Mouse (Mus musculus) macrophage (primary cell): ENCODE results near the gene Sumo2. TPM values are rescaled to one million over a fixed set of nuclear protein-coding genes. Genes with fewer than 3 reads are reported as not detected.

ENCODE experiments used
- H3K27ac ChIP-seq: fragments of 350-480 bp; formaldehyde crosslinking; 2 replicates; pipeline ENCODE4 v1.9.0; 2021
- H3K36me3 ChIP-seq: fragments of 350-480 bp; formaldehyde crosslinking; 2 replicates; pipeline ENCODE4 v1.9.0; 2021; ENCODE audit errors: inconsistent target
- H3K4me3 ChIP-seq: fragments of 350-480 bp; formaldehyde crosslinking; 2 replicates; pipeline ENCODE4 v1.9.0; 2021; ENCODE audit errors: inconsistent target
- H3K79me2 ChIP-seq: fragments of 350-480 bp; formaldehyde crosslinking; 2 replicates; pipeline ENCODE4 v1.9.0; 2021; ENCODE audit errors: inconsistent target
- WGBS: methylation state at CpG from one replicate; pipeline ENCODE4 v1.1.7; 2026; ENCODE audit warnings: inconsistent platforms; ENCODE audit not compliant: missing documents; 5-methylcytosine and 5-hydroxymethylcytosine counted together
- polyA plus RNA-seq: library from polyadenylated mRNA; stranded (reverse); fragments of 250-400 nt; gene quantifications from 3 replicates; pipeline ENCODE4 v1.2.4, GENCODE M21; 2018; ENCODE audit warnings: inconsistent platforms
- total RNA-seq, 78 experiments: library from RNA; depleted of rRNA; stranded (reverse); fragments of 250-400 nt; gene quantifications; 1 replicate in 9 of 78; 2 replicates in 24 of 78; 3 replicates in 43 of 78; 4 replicates in 2 of 78; pipeline ENCODE4 v1.2.4; 2018; ENCODE audit warnings: inconsistent platforms in 56 of 78

The Sumo2 gene
- 10 to 100 TPM; 20.6 to 96.6 (median 61.5) TPM for total RNA-seq (2018; cell fraction: chromatin; rRNA removed)
- total RNA-seq (2018; cell fraction: cytosol; rRNA removed), result 100 to 1,000 TPM; 179 to 277 (median 220) TPM
- 100 to 1,000 TPM in 5 of 26 experiments, 10 to 100 TPM in 21; 40.2 to 124 (median 69.1) TPM for total RNA-seq (2018; cell fraction: nucleus; rRNA removed)
- 229 to 319 TPM (median 316 TPM) in 3 replicates for polyA plus RNA-seq

DNA sequence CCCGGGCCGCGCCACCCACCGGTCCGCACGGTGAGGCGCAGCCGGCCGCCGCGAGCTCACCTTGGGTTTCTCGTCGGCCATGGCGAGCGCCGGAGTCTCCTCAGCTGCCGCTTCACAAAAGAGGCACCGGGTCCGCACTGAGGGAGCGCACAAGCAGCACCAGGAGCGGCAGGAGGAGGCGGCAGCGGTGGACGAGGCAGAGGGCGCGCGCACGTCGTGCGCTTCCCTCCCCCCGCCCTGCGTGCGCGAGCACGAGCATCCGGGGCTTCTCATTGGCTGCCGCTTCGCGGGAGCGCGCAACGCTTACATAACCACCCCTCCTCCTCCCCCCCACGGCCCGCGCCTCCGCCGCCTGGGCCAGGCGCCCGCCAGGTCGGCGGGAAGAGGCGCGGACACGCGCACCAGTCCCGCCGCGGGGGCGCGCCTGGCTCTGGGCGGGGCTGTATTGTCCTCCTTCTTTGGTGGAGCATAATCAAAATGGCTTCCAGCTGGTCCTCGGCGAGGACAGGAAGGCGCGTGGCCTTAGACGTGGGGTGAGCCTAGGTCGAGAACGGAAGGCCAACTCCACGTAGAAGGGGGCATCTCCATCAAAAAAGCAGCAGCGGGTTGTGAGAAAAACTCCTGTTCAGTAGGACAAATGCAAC lies at the start of gene Sumo2:
Sumo2 (minus strand) TSS at position 239 of the 644 bp plus-strand sequence.
- peak within 1 kb of the TSS; percentile 79 for H3K4me3 ChIP-seq
- peak within 1 kb of the TSS; percentile 52 for H3K27ac ChIP-seq
- H3K36me3 ChIP-seq, result peaks cover 13% of the 10 kb centered on the region
- WGBS, result 2% methylated on average over 42 of the region's 70 CpGs
- H3K79me2 ChIP-seq, result peaks cover 42% of the 10 kb centered on the region

DNA sequence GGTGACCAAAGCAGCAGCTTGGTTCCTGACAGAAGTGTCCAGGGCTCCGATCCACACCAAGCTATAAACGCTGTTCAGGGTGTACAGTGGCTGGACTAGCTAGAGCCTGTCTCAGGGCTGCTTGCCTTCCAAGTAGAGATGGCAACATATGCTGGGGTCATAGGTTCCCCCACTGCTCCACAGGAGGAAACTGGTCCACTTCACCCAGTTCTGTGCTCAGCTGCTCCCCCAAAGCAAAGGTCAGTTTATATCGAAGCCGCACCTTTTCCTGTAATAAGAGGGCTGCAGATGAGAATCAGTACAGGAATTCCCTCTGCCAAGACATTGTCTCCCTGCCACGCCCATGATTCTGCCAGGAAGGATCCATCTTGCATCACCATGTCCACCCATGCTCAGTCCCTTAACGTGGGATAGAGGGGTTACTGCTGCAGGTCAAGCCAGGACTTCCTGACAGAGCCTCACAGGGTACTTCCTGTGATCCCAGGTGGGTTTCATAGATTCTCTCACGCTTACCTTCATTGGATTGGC lies 49.6 kb upstream of the Sumo2 start:
- no peak overlapping the region for H3K27ac ChIP-seq
- 91% methylated on average over 7 of the region's 7 CpGs for WGBS
- no peak overlapping the region for H3K4me3 ChIP-seq
- no peaks in the 10 kb centered on the region for H3K79me2 ChIP-seq
- peaks cover 71% of the 10 kb centered on the region for H3K36me3 ChIP-seq

DNA sequence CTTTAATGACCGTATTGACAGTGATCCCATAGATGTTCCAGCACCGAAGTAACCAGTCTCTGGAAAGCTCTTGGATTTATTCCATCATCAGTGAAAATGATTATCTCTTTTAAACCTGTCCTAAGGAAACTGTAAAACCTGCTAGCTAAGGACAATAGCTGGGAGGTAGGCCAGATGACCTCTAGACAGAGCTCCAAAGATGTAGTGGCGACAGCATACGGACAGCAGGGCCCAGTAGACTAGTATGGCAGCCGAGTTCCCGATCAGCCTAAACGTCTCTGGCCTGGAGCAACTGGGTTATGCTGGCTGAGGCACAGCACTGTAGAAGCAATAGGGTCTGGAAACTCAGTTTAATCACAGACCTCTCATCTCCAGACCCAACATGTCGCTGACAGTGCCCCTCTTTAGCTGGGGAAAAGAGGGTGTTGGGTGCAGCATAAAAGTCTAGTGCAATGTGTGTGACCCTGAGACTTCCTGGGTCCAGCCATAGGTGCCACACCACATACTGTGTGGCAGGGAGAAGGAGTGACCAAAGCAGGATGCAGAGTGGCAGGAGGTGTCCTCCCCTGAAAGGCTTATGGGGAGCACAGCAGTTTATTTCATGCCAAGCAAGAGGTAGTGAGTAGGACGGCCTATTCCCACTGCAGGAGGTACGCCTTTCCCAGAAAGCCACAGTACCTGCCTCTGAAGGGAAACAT lies 48.4 kb upstream of the Sumo2 start:
- H3K79me2 ChIP-seq, result no peaks in the 10 kb centered on the region
- no peak overlapping the region for H3K27ac ChIP-seq
- WGBS, result 90% methylated on average over 10 of the region's 10 CpGs
- H3K4me3 ChIP-seq, result no peak overlapping the region
- H3K36me3 ChIP-seq, result peaks cover 63% of the 10 kb centered on the region

DNA sequence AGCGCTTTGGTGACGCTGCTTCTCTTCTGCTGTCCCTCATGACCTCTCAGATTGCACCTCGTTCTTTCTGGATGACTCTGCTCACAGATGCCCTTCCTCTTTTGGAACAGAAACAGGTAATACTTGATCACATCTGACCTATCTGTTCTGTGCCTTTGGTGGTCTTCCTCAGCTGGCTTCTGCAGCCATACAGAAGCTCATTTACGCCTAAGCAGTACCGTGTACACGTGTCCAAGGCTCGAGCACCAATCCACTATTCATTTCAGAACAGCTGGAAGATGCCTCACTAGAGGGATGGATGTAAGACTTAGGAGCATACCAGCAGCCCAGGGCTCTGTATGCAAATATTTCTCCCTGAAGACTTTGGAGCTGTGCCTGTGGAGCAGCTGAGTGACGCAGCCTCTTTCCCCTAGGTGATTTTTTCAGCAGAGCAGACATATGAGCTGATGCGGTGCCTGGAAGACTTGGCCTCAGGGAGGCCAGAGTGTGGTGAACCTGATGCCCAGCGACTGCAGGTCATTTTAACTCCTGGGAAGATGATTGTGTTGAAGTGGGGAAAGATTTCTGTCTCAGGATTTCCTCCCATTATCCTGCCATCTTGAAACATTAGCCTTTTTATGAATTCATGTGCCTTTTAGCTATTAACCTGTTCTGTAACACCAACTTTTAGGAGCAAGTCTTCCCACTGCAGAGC lies 47.0 kb upstream of the Sumo2 start:
- whole genome bisulfite sequencing, result 90% methylated on average over 10 of the region's 10 CpGs
- H3K27ac ChIP-seq, result no peak overlapping the region
- no peak overlapping the region for H3K4me3 ChIP-seq
- no peaks in the 10 kb centered on the region for H3K79me2 ChIP-seq
- peaks cover 53% of the 10 kb centered on the region for H3K36me3 ChIP-seq

DNA sequence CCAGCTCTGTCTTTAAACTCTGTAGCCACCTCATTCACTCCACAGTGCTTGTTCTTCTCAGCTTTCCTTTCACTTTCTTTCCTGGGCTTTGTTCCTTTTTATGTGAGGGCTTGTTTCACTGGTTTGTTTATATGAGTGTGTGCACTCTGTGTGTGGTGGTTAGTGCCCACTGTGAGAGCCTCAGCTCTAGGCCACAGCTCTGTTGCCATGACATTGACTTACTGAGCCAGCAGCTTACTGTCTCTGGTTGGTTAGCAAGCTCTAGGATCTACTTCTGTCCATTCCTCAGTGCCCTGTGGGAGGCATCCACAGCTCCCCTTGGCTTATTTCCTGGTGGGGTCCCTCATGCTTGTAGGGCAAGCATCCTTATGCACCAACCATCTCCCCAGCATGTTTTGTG lies 43.0 kb upstream of the Sumo2 start:
- H3K36me3 ChIP-seq, result peaks cover 14% of the 10 kb centered on the region; the same call in 1 of the 2 replicates
- H3K79me2 ChIP-seq, result no peaks in the 10 kb centered on the region
- no peak overlapping the region for H3K4me3 ChIP-seq
- H3K27ac ChIP-seq, result no peak overlapping the region

DNA sequence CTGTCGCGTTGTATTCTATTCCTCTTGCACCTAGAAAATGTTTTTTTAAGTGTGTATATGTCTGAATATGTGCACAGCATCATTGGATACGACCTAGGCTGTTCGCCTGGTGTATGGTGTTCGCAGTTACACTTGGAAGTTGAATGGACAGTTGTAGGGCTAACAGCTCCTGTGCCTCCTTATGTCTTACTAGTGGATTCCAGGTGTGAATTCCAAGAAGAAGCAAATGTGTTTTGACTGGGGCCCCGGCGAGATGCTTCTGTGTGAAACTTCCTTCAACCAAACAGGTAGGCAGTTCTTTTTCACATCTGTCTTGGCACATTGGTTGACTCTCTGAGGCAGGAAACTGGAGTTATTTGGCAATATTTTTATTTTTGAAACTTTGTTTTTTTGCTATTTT lies 28.9 kb upstream of the Sumo2 start:
- peaks cover 10% of the 10 kb centered on the region for H3K36me3 ChIP-seq
- peak overlapping the region; percentile 90 for H3K4me3 ChIP-seq
- H3K79me2 ChIP-seq, result peaks cover 18% of the 10 kb centered on the region
- peak overlapping the region; percentile 89; the same call in 1 of the 2 replicates for H3K27ac ChIP-seq
- 17% methylated on average over 7 of the region's 7 CpGs for WGBS

DNA sequence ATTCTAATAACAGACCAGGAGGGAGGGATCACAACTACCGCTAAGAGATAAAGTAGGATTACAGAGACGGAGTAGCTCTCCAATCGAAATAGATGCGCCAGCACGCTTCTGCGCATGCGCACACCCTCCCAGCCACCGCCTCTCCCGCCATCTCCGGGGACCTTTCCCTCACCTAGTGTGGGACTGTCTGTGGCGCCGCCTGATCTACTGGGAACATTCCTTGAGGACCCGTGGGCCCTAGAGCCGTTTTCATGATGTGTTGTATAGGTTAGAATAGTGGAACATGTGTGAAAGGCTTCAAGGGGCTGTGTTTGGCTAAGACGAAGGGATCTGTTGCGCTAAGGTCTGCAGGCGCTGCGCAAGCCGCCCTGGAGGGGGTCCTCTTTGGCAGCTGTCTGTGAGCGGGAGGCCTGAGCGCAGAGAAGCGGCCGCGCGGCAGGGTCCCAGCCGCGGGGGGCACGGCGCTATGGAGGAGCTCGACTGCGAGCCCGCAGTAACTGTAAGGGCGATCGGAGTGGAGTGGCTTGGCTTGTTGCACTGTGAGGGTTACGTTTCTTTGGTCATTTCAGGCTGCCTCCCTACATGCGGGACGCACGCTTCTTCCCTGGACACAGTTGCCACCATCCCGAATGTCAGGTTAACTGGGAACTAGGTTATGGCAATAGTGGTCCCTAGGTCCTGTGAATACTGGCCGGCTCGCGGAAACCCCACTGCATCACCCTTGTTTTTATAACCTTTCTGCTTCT lies 28.2 kb upstream of the Sumo2 start, which contains the start of gene Nup85:
Nup85 (plus strand) TSS at position 371 of the 746 bp plus-strand sequence.
- Histone ChIP-seq H3K27ac (peak within 1 kb of the TSS; percentile 89), H3K4me3 (peak within 1 kb of the TSS; percentile 90), H3K36me3 (peaks cover 4% of the 10 kb centered on the region), H3K79me2 (peaks cover 18% of the 10 kb centered on the region)
- WGBS, result under 1% methylated on average over 42 of the region's 42 CpGs

DNA sequence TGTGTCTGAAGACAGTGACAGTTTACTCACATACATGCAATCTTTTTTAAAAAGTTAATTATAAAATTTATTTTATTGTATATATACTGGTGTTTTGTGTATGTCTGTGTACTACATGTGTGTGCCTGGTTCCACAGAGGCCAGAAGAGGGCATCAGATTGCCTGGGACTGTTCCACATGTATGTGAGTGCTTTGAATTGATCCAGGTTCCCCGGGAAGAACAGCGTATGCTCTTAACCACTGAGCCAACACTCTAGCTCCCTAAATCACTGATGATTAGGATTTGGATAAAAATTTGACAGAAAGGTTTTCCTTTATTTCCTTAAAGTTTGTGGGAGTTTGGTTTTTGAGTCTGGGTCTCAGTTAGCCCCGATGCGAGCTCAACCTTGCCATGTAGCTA lies 27.3 kb upstream of the Sumo2 start:
- peaks cover 18% of the 10 kb centered on the region for H3K79me2 ChIP-seq
- H3K4me3 ChIP-seq, result peak overlapping the region; percentile 90
- no peaks in the 10 kb centered on the region; the same call in 1 of the 2 replicates for H3K36me3 ChIP-seq
- H3K27ac ChIP-seq, result 0 out of 2 replicates have a peak overlapping the region, but pooled peaks have one; percentile 89
- 41% methylated on average over 4 of the region's 4 CpGs for WGBS

DNA sequence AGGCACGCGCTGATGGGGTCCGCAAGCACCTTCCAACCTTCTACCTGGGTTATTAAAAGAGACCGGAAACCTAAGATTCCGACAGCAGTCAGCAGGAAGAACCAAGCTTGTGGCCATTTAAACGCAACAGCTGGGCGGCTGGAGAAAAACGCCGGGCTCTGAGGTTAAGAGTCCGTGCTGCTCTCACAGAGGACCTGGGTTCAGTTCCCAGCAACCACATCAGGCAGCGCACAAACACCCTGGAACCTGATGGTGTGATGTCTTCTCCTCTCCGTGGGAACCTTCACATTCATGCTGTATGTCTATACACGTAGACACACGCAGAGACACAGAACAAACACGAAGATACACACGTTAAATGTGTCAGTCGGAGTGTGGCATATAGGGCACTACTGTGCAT lies 19.6 kb upstream of the Sumo2 start:
- Histone ChIP-seq H3K36me3 (no peaks in the 10 kb centered on the region), H3K4me3 (no peak overlapping the region), H3K27ac (no peak overlapping the region), H3K79me2 (no peaks in the 10 kb centered on the region)
- WGBS, result 85% methylated on average over 17 of the region's 17 CpGs

DNA sequence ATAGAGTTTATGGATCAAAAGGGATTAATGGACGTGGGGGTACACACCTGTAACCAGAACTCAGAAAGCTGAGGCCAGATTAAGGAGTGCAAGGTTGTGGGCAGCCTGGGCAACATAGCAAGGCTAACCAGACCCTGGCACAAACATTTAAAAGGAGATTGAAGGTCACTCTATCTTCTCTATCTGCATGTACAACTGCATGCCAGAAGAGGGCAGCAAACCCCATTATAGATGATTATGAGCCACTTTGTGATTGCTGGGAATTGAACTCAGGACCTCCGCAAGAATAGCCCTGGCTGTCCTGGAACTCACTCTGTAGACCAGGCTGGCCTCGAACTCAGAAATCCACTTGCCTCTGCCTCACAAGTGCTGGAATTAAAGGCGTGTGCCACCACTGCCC lies 16.7 kb upstream of the Sumo2 start:
- no peak overlapping the region for H3K27ac ChIP-seq
- H3K4me3 ChIP-seq, result no peak overlapping the region
- WGBS, result 80% methylated on average over 4 of the region's 4 CpGs
- no peaks in the 10 kb centered on the region for H3K79me2 ChIP-seq
- H3K36me3 ChIP-seq, result no peaks in the 10 kb centered on the region

DNA sequence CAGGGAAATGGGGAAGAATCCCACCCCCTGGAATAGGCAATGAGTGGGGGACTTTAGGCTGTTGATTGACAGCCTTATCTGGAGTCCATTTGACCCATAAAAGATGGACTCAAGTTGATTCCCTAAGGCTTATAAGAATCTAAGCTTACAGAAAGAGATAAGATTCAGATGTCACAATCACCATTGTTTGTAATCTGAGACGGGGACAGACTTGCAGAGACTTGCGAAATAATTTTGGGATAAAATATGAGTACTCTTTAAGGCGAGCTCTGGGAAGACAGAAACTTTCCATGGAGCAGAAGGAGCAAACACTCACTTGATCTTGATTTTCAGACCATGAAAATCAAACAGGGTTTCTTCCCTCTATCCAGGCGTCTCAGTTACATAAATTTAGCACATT lies 7.5 kb upstream of the Sumo2 start:
- no peaks in the 10 kb centered on the region for H3K79me2 ChIP-seq
- 70% methylated on average over 4 of the region's 4 CpGs for WGBS
- no peak overlapping the region for H3K27ac ChIP-seq
- H3K36me3 ChIP-seq, result no peaks in the 10 kb centered on the region
- no peak overlapping the region for H3K4me3 ChIP-seq

DNA sequence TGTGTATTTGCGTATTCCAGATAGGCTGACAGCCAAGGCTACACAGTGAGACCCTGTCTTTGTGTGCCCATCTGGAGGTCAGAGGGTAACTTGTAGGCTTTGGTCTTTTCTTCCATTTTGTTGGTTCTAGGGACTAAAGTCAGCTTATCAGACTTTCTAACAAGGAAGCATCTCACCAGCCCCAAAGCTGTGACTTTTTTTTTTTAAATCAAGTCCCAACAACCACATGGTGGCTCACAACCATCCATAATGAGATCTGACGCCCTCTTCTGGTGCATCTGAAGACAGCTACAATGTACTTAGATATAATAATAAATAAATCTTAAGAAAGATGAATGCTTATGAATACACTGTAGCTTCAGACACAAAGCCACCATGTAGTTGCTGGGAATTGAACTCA lies 2.0 kb upstream of the Sumo2 start:
- Histone ChIP-seq H3K36me3 (no peaks in the 10 kb centered on the region), H3K27ac (no peak overlapping the region), H3K79me2 (peaks cover 23% of the 10 kb centered on the region), H3K4me3 (no peak overlapping the region)
- 78% methylated on average over 2 of the region's 2 CpGs for WGBS

DNA sequence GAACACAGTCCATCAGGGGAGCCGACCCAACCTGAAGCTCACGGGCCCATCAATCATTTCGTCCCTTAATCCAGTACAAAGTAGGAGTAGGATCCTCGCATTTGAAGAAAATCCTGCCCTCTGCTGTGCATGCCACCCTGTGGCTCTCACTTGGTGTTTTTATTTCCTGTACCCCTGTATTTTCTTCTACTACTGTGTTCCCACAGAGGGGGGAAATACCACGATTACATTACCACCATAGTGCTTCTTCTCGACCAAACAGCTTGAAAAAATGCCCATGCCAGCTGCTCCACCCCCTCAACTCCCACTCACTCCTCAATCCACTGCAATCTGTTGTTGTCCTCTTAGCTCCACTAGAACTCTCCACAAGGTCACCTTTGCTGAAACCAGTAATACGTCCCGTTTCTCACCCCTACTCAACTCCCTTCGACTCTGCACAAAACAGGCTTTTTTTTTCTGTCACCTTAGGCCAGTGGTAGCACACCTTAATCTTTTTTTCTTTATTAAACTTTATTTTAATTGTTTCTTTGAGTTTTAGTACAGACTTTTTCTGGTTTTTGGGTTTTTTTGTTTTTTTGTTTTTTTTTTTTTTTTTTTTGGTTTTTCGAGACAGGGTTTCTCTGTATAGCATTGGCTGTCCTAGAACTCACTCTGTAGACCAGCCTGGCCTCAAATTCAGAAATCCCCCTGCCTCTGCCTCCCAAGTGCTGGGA lies 936 bp upstream of the Sumo2 start:
- WGBS, result 69% methylated on average over 9 of the region's 10 CpGs
- Histone ChIP-seq H3K4me3 (peak overlapping the region; percentile 5; the same call in 1 of the 2 replicates), H3K27ac (peak overlapping the region; percentile 52), H3K79me2 (peaks cover 34% of the 10 kb centered on the region), H3K36me3 (peaks cover 9% of the 10 kb centered on the region)
